Mouse (Mus musculus) urinary bladder, postnatal 36 days (tissue): ENCODE measurements around the gene Gm10271.

ENCODE experiments used
- DNase-seq, 2 experiments: peaks; one replicate each; pipeline ENCODE4 v3.0.0; 2022; ENCODE audit warnings: low spot score in 2 of 2, mixed read lengths in 1 of 2

Gm10271 gene

GRCm38 (mm10) chr10:116972509-116972908 lies at the start of gene Gm10271:
Gm10271 (minus strand) TSS chr10:116972609.
- no peak for DNase-seq

DNA sequence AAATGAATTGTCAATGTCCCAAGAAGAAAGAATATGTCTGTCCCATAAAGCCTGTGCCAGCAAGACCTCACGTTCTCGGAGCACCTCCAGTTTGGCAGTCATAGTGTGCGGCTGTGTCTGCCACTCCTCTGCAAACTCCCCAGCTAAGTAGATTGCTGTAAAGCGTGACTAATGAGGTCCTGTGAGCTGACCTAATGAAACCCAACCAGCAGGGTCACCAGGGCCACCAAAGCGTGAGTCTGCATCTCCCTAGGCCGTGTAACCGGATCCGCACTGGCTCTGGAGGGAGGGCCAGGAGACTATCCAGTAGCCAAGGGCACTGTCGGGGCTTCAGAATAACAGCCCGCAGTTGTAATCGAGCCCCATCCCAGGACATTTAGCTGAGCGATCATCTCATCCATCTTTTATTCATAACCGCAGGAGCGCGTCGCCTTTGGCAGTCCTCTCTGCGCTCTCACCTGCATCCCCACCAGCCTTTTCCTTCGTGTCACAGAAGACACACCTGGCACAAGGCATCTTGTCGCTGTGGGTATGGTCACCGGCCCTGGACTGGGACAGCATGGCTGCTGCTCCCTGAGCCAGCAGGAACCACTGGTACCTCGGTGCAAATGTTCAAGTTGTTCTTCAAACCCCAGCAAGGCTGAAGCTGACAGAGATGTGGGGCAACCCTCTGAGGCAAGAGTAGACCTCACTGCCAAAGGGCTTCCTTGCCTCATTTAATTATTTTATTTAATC lies 48.8 kb upstream of the Gm10271 start:
- DNase-seq, result peak in 1 of 2 experiments; percentile 28

- no peak for DNase-seq
Measured at GRCm38 (mm10) chr10:117018281-117018840, 46.0 kb upstream of the Gm10271 start.

GRCm38 (mm10) chr10:117014565-117014964 lies 42.2 kb upstream of the Gm10271 start:
- no peak for DNase-seq

- DNase-seq, result no peak
Measured at GRCm38 (mm10) chr10:117013689-117014390, 41.4 kb upstream of the Gm10271 start.

- DNase-seq, result no peak
Measured at GRCm38 (mm10) chr10:117011047-117011446, 38.6 kb upstream of the Gm10271 start.

DNA sequence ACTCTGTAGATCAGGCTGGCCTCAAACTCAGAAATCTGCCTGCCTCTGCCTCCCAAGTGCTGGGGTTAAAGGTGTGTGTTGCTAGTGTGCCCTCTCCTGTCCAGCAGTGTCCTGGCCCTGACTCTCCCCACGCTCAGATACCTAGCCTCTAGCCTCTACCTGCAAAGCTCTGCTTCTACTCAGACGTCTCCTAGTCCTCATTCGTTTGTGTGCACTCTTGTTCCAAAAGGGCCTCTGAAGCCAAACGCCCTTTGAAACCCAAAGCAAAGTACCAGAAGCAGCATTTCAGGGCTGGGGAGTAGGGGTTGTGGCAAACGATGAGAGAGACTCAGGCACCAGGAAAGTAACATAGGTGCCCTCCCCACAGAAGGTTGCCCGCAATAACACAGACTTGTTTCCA lies 37.3 kb upstream of the Gm10271 start:
- no peak for DNase-seq

GRCm38 (mm10) chr10:117005707-117006464 lies 33.5 kb upstream of the Gm10271 start:
- DNase-seq, result no peak

DNA sequence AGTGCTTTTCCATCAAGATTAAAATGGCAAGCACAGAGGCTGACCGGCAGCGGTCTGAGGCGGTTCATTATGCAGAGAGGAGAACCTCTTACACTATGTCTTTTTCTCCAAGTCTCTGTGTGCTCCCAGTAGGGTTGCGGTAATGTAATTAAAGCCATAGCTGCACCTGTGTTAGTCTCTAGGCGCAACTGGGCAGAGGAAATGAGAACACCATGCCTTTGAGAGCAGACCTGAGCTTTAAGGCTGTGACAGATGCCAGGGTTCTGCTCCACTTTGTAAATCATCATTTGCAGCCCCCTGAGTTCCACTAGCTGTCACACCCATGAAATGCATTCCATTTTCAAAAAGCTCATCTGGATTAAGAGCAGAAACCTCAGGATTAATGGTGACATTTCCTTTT lies 32.3 kb upstream of the Gm10271 start:
- DNase-seq, result no peak

DNA sequence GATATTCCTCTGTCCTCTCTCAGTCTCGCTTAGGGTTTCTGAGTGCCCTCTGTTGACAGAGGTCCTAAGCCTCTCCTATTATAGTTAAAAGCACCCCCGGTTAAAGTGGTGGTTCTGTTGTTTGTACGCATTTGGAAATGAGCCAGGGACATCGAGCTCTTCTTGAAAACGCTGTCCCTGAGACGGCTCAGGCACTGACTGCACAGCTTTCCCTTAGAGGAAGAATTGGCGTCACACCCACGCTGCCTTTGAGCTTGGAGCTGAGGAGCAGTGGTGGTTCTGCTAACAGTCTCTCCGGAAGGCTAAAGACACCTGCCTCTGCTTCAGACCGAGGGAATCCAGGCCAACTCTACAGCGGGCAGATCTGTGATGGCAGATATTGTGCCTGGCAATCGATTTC lies 28.6 kb upstream of the Gm10271 start:
- DNase-seq, result no peak

GRCm38 (mm10) chr10:116998716-116999455 lies 26.5 kb upstream of the Gm10271 start:
- no peak for DNase-seq

GRCm38 (mm10) chr10:116996236-116996600 lies 23.8 kb upstream of the Gm10271 start:
- DNase-seq, result peak; percentile 66 to 78

- no peak for DNase-seq
Measured at GRCm38 (mm10) chr10:116995584-116996235, 23.3 kb upstream of the Gm10271 start.

DNA sequence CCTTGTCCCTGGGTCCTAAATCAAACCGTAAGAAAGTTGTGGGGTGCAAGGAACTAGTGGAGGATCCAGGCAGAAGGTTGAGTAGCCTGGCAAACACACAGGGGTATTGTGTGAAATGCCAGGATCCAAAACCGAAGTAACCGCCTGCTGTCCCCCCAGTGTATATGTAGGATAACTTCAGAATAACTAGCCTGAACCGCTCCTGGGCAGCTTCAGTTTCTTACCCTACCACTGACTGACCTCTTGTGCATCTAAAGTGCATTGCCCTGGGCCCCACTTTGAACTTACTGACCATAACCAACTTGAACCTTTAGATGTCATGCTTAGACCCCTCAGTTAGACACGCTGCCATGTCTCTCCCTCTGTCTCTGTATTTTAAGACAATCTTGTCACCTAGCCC lies 22.8 kb upstream of the Gm10271 start:
- no peak for DNase-seq

- DNase-seq, result no peak
Measured at GRCm38 (mm10) chr10:116993971-116994370, 21.6 kb upstream of the Gm10271 start.

- no peak for DNase-seq
Measured at GRCm38 (mm10) chr10:116986264-116987082, 14.1 kb upstream of the Gm10271 start, which contains the start of gene Best3. Best3 (plus strand) TSS chr10:116986314.

GRCm38 (mm10) chr10:116984836-116985235 lies 12.4 kb upstream of the Gm10271 start:
- DNase-seq, result no peak

DNA sequence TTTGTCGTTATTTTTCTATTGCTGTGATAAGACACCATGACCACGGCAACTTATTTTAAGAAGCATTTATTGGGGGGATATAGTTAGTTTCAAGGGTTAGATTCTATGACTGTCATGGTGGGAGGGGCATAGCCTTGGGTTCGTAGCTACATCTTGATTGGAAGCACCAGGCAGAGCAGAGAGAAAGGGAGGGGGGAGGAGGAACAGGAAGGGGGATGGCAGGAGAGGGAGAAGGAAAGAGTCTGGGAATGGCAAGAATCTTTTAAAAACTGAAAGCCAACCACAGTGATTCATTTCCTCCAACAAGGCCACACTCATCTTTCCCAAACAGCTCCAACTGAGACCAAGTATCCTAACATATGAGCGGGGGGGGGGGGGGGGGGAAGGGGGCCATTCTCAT lies 10.1 kb upstream of the Gm10271 start:
- no peak for DNase-seq

DNA sequence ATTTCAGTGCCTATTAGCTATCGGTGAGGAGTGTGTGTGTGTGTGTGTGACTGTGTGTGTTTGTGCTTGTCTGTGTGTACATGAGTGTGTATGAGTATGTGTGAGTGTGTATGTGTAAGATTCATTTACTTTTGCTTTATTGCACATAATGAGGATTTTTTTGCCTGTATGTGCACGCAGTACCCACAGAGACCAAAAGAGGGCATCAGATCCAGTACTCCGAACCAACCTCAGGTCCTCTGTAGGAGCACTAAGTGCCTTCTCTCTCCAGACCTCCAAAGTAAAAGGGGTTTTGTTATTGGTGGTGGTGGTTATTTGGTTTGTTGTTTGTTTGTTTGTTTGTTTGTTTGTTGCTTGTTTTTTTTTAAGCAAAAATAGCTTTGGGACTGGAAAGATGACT lies 8.5 kb upstream of the Gm10271 start:
- DNase-seq, result no peak

DNA sequence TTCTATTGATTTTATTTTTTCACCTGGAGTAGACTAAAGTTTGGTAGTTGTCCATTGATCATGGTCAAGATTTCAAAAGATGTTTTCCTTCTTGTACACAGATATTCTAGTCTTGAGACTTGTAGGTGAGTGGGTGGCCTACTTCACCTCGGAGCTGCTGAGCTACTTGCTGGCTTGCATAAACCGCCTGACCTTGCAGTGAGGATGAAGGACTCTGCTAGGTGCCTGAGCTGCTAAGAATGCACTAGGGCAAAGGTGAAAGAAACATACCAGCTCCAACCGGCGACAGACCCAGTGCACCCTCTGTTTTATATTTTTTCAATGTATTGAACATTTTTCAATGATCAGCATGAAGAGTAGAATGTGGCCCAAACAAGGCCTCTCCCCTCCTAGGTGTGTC lies 7.9 kb upstream of the Gm10271 start:
- no peak for DNase-seq
